Mouse (Mus musculus): ENCODE measurements around the gene Lifr. TPM values are rescaled to one million over a fixed set of nuclear protein-coding genes. Genes with fewer than 3 reads are reported as not detected.

The Lifr gene
- polyA plus RNA-seq (2012; rRNA removed), result 9.5 and 10.8 TPM in 2 replicates

GRCm38 (mm10) chr15:7090211-7090765, at the start of gene Lifr:
Gene Lifr, plus strand, starts transcription at chr15:7090614.

Other genes with a start within 250 kb of the Lifr start
- gene Osmr, start 215.6 kb upstream of the Lifr start, polyA plus RNA-seq (2012; rRNA removed), result 2.6 and 3.5 TPM in 2 replicates